In the genomic region with DNA sequence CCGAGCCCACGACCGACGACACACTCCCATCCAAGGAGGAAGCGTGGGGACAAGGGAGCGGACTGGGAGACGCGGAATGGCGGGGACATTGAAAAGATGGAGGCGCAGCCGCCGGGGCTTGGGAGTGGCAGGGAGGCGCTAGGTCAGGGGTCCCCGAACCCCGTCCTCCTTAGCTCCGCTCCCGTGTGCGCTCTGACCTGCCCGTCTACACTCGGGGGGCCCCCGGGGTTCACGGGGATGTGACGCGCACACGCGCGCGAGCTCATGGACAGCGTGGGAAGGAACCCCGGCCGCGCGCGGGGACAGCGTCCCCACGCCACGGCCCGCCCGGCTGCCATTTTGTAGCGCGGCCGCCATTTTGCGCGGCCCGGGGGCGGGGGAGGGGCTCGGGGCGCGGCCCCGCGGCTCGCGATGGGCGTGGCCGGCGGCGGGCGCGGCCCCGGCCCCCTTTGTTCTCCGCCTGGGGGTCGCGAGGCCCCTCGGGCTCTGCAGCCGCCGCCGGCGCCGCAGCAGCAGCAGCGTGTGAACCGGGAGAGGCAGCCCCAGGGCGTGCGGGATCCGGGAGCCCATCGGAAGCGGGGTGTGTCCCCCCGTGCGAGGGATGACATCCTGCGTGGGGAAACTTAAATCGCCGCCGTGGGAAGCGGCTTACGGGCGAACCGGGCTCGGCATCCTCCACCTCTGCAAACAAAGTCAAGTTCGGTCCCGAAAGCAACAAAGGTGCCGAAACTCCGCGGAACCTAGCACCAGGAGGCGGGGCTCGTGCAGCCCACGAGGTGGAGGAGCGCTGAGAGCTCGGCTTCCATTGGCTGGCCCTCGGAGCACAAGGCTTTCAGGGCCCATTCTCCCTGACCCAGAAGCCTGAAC, we compare ENCODE assay signal across 7 mouse cellular contexts. TPM values are rescaled to one million over a fixed set of nuclear protein-coding genes. Genes with fewer than 3 reads are reported as not detected.
DNase-seq lines count a peak whose midpoint lies in the region; ATAC-seq lines count a peak whose summit lies in the region.

No protein-coding gene starts in this region.

- H3K27ac ChIP-seq in embryonic facial prominence, embryonic 10.5 days (replicated peaks), result peak overlapping the region; percentile 99
- H3K27ac ChIP-seq in limb, embryonic 11.5 days (replicated peaks; ENCODE audit: low read depth, low read length), result peak overlapping the region; percentile 99
- peak overlapping the region; percentile 100 for H3K27ac ChIP-seq in midbrain, embryonic 13.5 days

- ATAC-seq in limb, embryonic 11.5 days (ENCODE audit: insufficient number of reproducible peaks, low FRiP score, low TSS enrichment, low read depth), result peak; percentile 85
- ATAC-seq in midbrain, embryonic 13.5 days, result peak; percentile 87

- no peaks in the 10 kb centered on the region for H3K9me3 ChIP-seq in embryonic facial prominence, embryonic 10.5 days
- no peaks in the 10 kb centered on the region for H3K9me3 ChIP-seq in limb, embryonic 11.5 days (ENCODE audit: control insufficient read depth, low read length)
- H3K9me3 ChIP-seq in midbrain, embryonic 13.5 days, result no peaks in the 10 kb centered on the region

- peaks cover 26% of the 10 kb centered on the region for H3K4me1 ChIP-seq in embryonic facial prominence, embryonic 10.5 days
- H3K4me1 ChIP-seq in limb, embryonic 11.5 days (ENCODE audit: control insufficient read depth, insufficient read depth, low read length), result 0 out of 2 replicates have a peak, but pooled peaks cover 4% of the 10 kb centered on the region
- H3K4me1 ChIP-seq in midbrain, embryonic 13.5 days (replicated peaks), result peaks cover 44% of the 10 kb centered on the region

- peak overlapping the region; percentile 97 for H3K9ac ChIP-seq in limb, embryonic 11.5 days (ENCODE audit: low read length)
- peak overlapping the region; percentile 96 for H3K9ac ChIP-seq in midbrain, embryonic 13.5 days (replicated peaks)

- WGBS in embryonic facial prominence, embryonic 10.5 days, result under 1% methylated on average over 98 of the region's 98 CpGs
- WGBS in limb, embryonic 11.5 days, result under 1% methylated on average over 81 of the region's 98 CpGs
- WGBS in midbrain, embryonic 13.5 days, result under 1% methylated on average over 84 of the region's 98 CpGs

- H3K27me3 ChIP-seq in embryonic facial prominence, embryonic 10.5 days (replicated peaks; ENCODE audit: low read depth, poor library complexity, severe bottlenecking), result no peaks in the 10 kb centered on the region
- no peaks in the 10 kb centered on the region for H3K27me3 ChIP-seq in limb, embryonic 11.5 days (ENCODE audit: control insufficient read depth, insufficient read depth, low read length)
- no peaks in the 10 kb centered on the region for H3K27me3 ChIP-seq in midbrain, embryonic 13.5 days

- peak; percentile 89 for DNase-seq in adrenal gland, postnatal 10 days
- peak; percentile 93 for DNase-seq in embryonic facial prominence, embryonic 10.5 days (ENCODE audit: low spot score)
- DNase-seq in heart, adult 11 months, result peak; percentile 99
- DNase-seq in kidney, adult 18-20 months, result peak; percentile 87
- DNase-seq in limb, embryonic 11.5 days (ENCODE audit: low spot score), result peak; percentile 92
- DNase-seq in spleen, adult 18-20 months, result peak; percentile 72 to 76

- peak overlapping the region; percentile 95 for H3K4me2 ChIP-seq in limb, embryonic 11.5 days (ENCODE audit: low read depth, severe bottlenecking)
- peak overlapping the region; percentile 99 for H3K4me2 ChIP-seq in midbrain, embryonic 13.5 days (replicated peaks)

- no peaks in the 10 kb centered on the region for H3K36me3 ChIP-seq in embryonic facial prominence, embryonic 10.5 days (replicated peaks)
- no peaks in the 10 kb centered on the region for H3K36me3 ChIP-seq in limb, embryonic 11.5 days (ENCODE audit: control insufficient read depth, insufficient read depth, low read length)
- H3K36me3 ChIP-seq in midbrain, embryonic 13.5 days, result no peaks in the 10 kb centered on the region

- peak overlapping the region; percentile 77 for H3K4me3 ChIP-seq in embryonic facial prominence, embryonic 10.5 days
- H3K4me3 ChIP-seq in limb, embryonic 11.5 days (ENCODE audit: low read depth, low read length), result peak overlapping the region; percentile 76
- H3K4me3 ChIP-seq in midbrain, embryonic 13.5 days (replicated peaks), result peak overlapping the region; percentile 69

RNA-seq across cellular contexts. Expression of gene Spen, which starts 8.2 kb away (rescaled TPM):
- total RNA-seq in adrenal gland, postnatal 10 days (2021), result 10 to 100 TPM; 36.6 to 55.2 TPM
- polyA plus RNA-seq in embryonic facial prominence, embryonic 10.5 days (2016; fragmentation: Nextera tagmentation; extraction: Ambion mirVana), result 9.6 and 12.1 TPM in 2 replicates
- 12.4 and 13.4 TPM in 2 replicates for polyA plus RNA-seq in limb, embryonic 11.5 days (2014; fragmentation: Nextera tagmentation; extraction: Ambion mirVana)
- polyA plus RNA-seq in midbrain, embryonic 13.5 days (2015; fragmentation: Nextera tagmentation; extraction: Ambion mirVana), result 18.3 and 20.5 TPM in 2 replicates

RNA-seq across cellular contexts. Expression of gene Fblim1, which starts 59.3 kb away (rescaled TPM):
- 10 to 100 TPM; 14.8 to 21.6 TPM for total RNA-seq in adrenal gland, postnatal 10 days (2021)
- 56.3 and 68.1 TPM in 2 replicates for polyA plus RNA-seq in embryonic facial prominence, embryonic 10.5 days (2016; fragmentation: Nextera tagmentation; extraction: Ambion mirVana)
- 67.2 and 73.2 TPM in 2 replicates for polyA plus RNA-seq in limb, embryonic 11.5 days (2014; fragmentation: Nextera tagmentation; extraction: Ambion mirVana)
- polyA plus RNA-seq in midbrain, embryonic 13.5 days (2015; fragmentation: Nextera tagmentation; extraction: Ambion mirVana), result 24.0 and 24.7 TPM in 2 replicates

Comparison
In these comparisons a context has a peak if more than half of its experiments do, and no peak if none do; other contexts are left out.
1. Peak in every context shown above with its lines: DNase-seq, ATAC-seq, H3K4me3 ChIP-seq and H3K27ac ChIP-seq.